Mouse (Mus musculus) embryo, embryonic 11 days (tissue): ENCODE measurements at regions not wholly inside any gene's neighbourhood (a gene's known extent, or its start where the extent isn't known, plus 50 kb on each side); places are given as distances from the start of the nearest gene placed in this dataset.

Experiments
- DNase-seq: peaks from one replicate; pipeline ENCODE4 v3.0.0-alpha.2; 2015

- DNase-seq, result no peak
These were observed 216.4 kb upstream of the Fggy start for GRCm38 (mm10) chr4:95340926-95341325.

- no peak for DNase-seq
These were observed 210.5 kb upstream of the Fggy start for GRCm38 (mm10) chr4:95346722-95347197.

GRCm38 (mm10) chr4:95347436-95347835 is 209.9 kb upstream of the Fggy start:
- no peak for DNase-seq

GRCm38 (mm10) chr4:95348405-95349123 is 208.7 kb upstream of the Fggy start:
- DNase-seq, result no peak

GRCm38 (mm10) chr4:95353894-95354319 is 203.4 kb upstream of the Fggy start:
- DNase-seq, result peak; percentile 44

- no peak for DNase-seq
These were observed 198.6 kb upstream of the Fggy start for GRCm38 (mm10) chr4:95358674-95359073.

GRCm38 (mm10) chr4:95360336-95360967 is 196.9 kb upstream of the Fggy start:
- DNase-seq, result no peak

- no peak for DNase-seq
These were observed 192.8 kb upstream of the Fggy start for GRCm38 (mm10) chr4:95364376-95365082.

GRCm38 (mm10) chr4:95376386-95376785 is 180.9 kb upstream of the Fggy start:
- peak; percentile 46 for DNase-seq

- DNase-seq, result peak; percentile 12
These were observed 179.8 kb upstream of the Fggy start for GRCm38 (mm10) chr4:95377222-95378134.

- DNase-seq, result no peak
These were observed 178.7 kb upstream of the Fggy start for GRCm38 (mm10) chr4:95378645-95379044.

GRCm38 (mm10) chr4:95383216-95383892 is 174.0 kb upstream of the Fggy start:
- no peak for DNase-seq

- no peak for DNase-seq
These were observed 171.8 kb upstream of the Fggy start for GRCm38 (mm10) chr4:95385552-95385951.

GRCm38 (mm10) chr4:95386021-95386420 is 171.3 kb upstream of the Fggy start:
- DNase-seq, result peak; percentile 46

- no peak for DNase-seq
These were observed 168.8 kb upstream of the Fggy start for GRCm38 (mm10) chr4:95388556-95388955.

- peak; percentile 38 for DNase-seq
These were observed 167.7 kb upstream of the Fggy start for GRCm38 (mm10) chr4:95389647-95390046.

- no peak for DNase-seq
These were observed 166.8 kb upstream of the Fggy start for GRCm38 (mm10) chr4:95390549-95390948.

GRCm38 (mm10) chr4:95395746-95396145 is 161.6 kb upstream of the Fggy start:
- DNase-seq, result no peak

GRCm38 (mm10) chr4:95398301-95398700 is 159.0 kb upstream of the Fggy start:
- no peak for DNase-seq

GRCm38 (mm10) chr4:95402273-95402672 is 155.0 kb upstream of the Fggy start:
- no peak for DNase-seq

- no peak for DNase-seq
These were observed 140.2 kb upstream of the Fggy start for GRCm38 (mm10) chr4:95417075-95417474.

- DNase-seq, result no peak
These were observed 130.7 kb upstream of the Fggy start for GRCm38 (mm10) chr4:95426563-95426962.
